Mouse (Mus musculus) natural killer cell, adult 2 months (primary cell): ENCODE data around the gene Ccsap.

ENCODE experiments used
- DNase-seq, 2 experiments: peaks; one replicate each; pipeline ENCODE4 v3.0.0; 2022; ENCODE audit warnings: low spot score in 2 of 2

The Ccsap gene

GRCm38 (mm10) chr8:123880271-123880670, 20.3 kb upstream of the Ccsap start:
- DNase-seq, result no peak

GRCm38 (mm10) chr8:123877865-123878264, 17.9 kb upstream of the Ccsap start:
- no peak for DNase-seq

- DNase-seq, result no peak
Measured at GRCm38 (mm10) chr8:123874324-123874723, 14.3 kb upstream of the Ccsap start.

GRCm38 (mm10) chr8:123873364-123873763, 13.4 kb upstream of the Ccsap start:
- no peak for DNase-seq

GRCm38 (mm10) chr8:123872048-123872447, 12.0 kb upstream of the Ccsap start:
- no peak for DNase-seq

GRCm38 (mm10) chr8:123866971-123867370, 7.0 kb upstream of the Ccsap start:
- no peak for DNase-seq

- no peak for DNase-seq
Measured at GRCm38 (mm10) chr8:123865786-123866185, 5.8 kb upstream of the Ccsap start.

GRCm38 (mm10) chr8:123860386-123860785, 377 bp upstream of the Ccsap start:
- DNase-seq, result no peak

GRCm38 (mm10) chr8:123858941-123859647, 915 bp downstream of the Ccsap start:
- peak; percentile 84 to 89 for DNase-seq

GRCm38 (mm10) chr8:123858574-123858940, 1.5 kb downstream of the Ccsap start:
- peak in 1 of 2 experiments; percentile 9 for DNase-seq

GRCm38 (mm10) chr8:123857361-123857760, 2.6 kb downstream of the Ccsap start:
- DNase-seq, result no peak

- no peak for DNase-seq
Measured at GRCm38 (mm10) chr8:123854733-123855475, 5.1 kb downstream of the Ccsap start.

GRCm38 (mm10) chr8:123854252-123854651, 5.8 kb downstream of the Ccsap start:
- no peak for DNase-seq

GRCm38 (mm10) chr8:123851590-123851989, 8.4 kb downstream of the Ccsap start:
- no peak for DNase-seq

- no peak for DNase-seq
Measured at GRCm38 (mm10) chr8:123849352-123849751, 10.7 kb downstream of the Ccsap start.

- DNase-seq, result no peak
Measured at GRCm38 (mm10) chr8:123847546-123847945, 12.5 kb downstream of the Ccsap start.

- no peak for DNase-seq
Measured at GRCm38 (mm10) chr8:123846509-123846908, 13.5 kb downstream of the Ccsap start.

GRCm38 (mm10) chr8:123845991-123846390, 14.0 kb downstream of the Ccsap start:
- DNase-seq, result no peak

GRCm38 (mm10) chr8:123845114-123845513, 14.9 kb downstream of the Ccsap start:
- no peak for DNase-seq

- no peak for DNase-seq
Measured at GRCm38 (mm10) chr8:123844341-123844740, 15.7 kb downstream of the Ccsap start.

GRCm38 (mm10) chr8:123842086-123842485, 17.9 kb downstream of the Ccsap start:
- DNase-seq, result no peak

- no peak for DNase-seq
Measured at GRCm38 (mm10) chr8:123840578-123841345, 19.2 kb downstream of the Ccsap start.

GRCm38 (mm10) chr8:123838496-123838895, 21.5 kb downstream of the Ccsap start:
- DNase-seq, result no peak
